Mouse (Mus musculus) thymus, postnatal 0 days (tissue): ENCODE data around the gene Ssxb2. TPM values are rescaled to one million over a fixed set of nuclear protein-coding genes. Genes with fewer than 3 reads are reported as not detected.
"Not testable (repeated sequence)": the region's sequence is repeated elsewhere in the genome, so short reads cannot be mapped to it uniquely, and the experiment has no call there.

Experiments used
- DNase-seq: peaks from one replicate; pipeline ENCODE4 v3.0.0-alpha.2; 2015; ENCODE audit warnings: low spot score
- polyA plus RNA-seq: library from polyadenylated mRNA; unstranded; fragments of >200 nt; fragmentation: Nextera tagmentation; extraction: Ambion mirVana; gene quantifications from 2 replicates; pipeline ENCODE4 v1.2.1, GENCODE M21; 2015

Ssxb2 gene
- not detected in 2 replicates for polyA plus RNA-seq

DNA sequence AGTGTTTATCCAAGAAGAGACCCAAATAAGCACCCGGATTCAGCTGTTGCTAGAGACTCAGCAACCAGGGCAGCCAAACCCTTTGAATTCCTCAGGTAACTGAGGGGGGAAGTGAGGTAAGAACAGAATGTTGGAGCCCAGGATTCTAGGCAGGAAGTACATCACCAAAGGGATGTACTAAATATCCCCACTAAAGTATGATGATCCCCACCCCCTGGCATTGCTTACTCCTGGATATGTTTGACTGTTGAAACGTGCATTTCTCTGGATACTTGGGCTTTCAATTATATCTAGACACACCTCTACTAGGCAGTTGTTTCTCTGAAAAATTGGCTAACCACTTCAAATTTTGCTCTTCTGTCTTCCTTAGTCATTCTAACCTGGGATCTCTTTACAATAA is at the start of gene Ssxb2:
Gene Ssxb2, minus strand, starts transcription at position 101 of the 400 bp plus-strand sequence.
- not testable (repeated sequence) for DNase-seq

- DNase-seq, result not testable (repeated sequence)
Measured at GRCm38 (mm10) chrX:8413005-8413404, 48.5 kb downstream of the Ssxb2 start, which contains the start of gene Ssxb1. Ssxb1 (plus strand) TSS chrX:8413305.

Other genes with a start within 250 kb of the Ssxb2 start
- gene Ftsj1, start 209.3 kb downstream of the Ssxb2 start, polyA plus RNA-seq, result 30.2 and 35.9 TPM in 2 replicates
- gene Slc38a5, start 190.6 kb downstream of the Ssxb2 start, polyA plus RNA-seq, result 0.16 and 0.26 TPM in 2 replicates
- gene Ssxb10, start 134.3 kb downstream of the Ssxb2 start, polyA plus RNA-seq, result not detected in 2 replicates
- not detected in 2 replicates for gene Ssxb9, start 94.7 kb downstream of the Ssxb2 start, polyA plus RNA-seq
- not detected in 2 replicates for gene Ssxb1, start 48.4 kb downstream of the Ssxb2 start, polyA plus RNA-seq
- not detected in 2 replicates for gene Gm14459, start 63.2 kb upstream of the Ssxb2 start, polyA plus RNA-seq
- not detected in 2 replicates for gene Ssxb6, start 86.5 kb upstream of the Ssxb2 start, polyA plus RNA-seq
- gene Ssxb3, start 130.1 kb upstream of the Ssxb2 start, polyA plus RNA-seq, result not detected in 2 replicates
- gene Ssxb8, start 229.1 kb upstream of the Ssxb2 start, polyA plus RNA-seq, result not detected in 2 replicates